Mouse (Mus musculus) MEL (cell line): ENCODE data around the gene Rflnb. TPM values are rescaled to one million over a fixed set of nuclear protein-coding genes. Genes with fewer than 3 reads are reported as not detected.

ENCODE experiments used
- DNase-seq: peaks from one replicate; pipeline ENCODE4 v3.0.0; 2011; ENCODE audit warnings: low read depth, low spot score
- H3K27ac ChIP-seq: 2 replicates; pipeline ENCODE4 v1.5.1; 2012; ENCODE audit warnings: low read depth, mild to moderate bottlenecking, control low read depth, low read length, moderate library complexity; ENCODE audit not compliant: control insufficient read depth
- H3K27me3 ChIP-seq, 2 experiments: fragments of 150-350 bp in 1 of 2; sonication (generic) in 1 of 2; 2 replicates each; pipeline ENCODE4 v1.6.1; 2012; ENCODE audit warnings: low read length in 2 of 2, mild to moderate bottlenecking in 2 of 2, improper control_type of control experiment in 1 of 2, moderate library complexity in 1 of 2; ENCODE audit not compliant: insufficient read depth in 2 of 2, control insufficient read depth in 1 of 2
- H3K36me3 ChIP-seq, 2 experiments: 2 replicates each; pipeline ENCODE4 v1.6.1; 2012 to 2014; ENCODE audit warnings: low read length in 2 of 2, improper control_type of control experiment in 1 of 2, inconsistent platforms in 1 of 2, mild to moderate bottlenecking in 1 of 2; ENCODE audit not compliant: insufficient read depth in 2 of 2, control insufficient read depth in 1 of 2
- H3K4me1 ChIP-seq, 2 experiments: fragments of 150-350 bp in 1 of 2; sonication (generic) in 1 of 2; 2 replicates each; pipeline ENCODE4 v1.6.1; 2012; ENCODE audit warnings: low read length in 2 of 2, improper control_type of control experiment in 1 of 2, mild to moderate bottlenecking in 1 of 2; ENCODE audit not compliant: insufficient read depth in 2 of 2, control insufficient read depth in 1 of 2
- H3K4me3 ChIP-seq, 2 experiments: fragments of 150-350 bp in 1 of 2; sonication (generic) in 1 of 2; 2 replicates each; pipeline ENCODE4 v1.5.1; 2012; ENCODE audit warnings: low read depth in 2 of 2, low read length in 2 of 2, mild to moderate bottlenecking in 2 of 2, moderate library complexity in 2 of 2, control low read depth in 1 of 2, improper control_type of control experiment in 1 of 2; ENCODE audit not compliant: control insufficient read depth in 1 of 2, insufficient read depth in 1 of 2
- H3K79me2 ChIP-seq: 2 replicates; pipeline ENCODE4 v1.6.1; 2012; ENCODE audit warnings: mild to moderate bottlenecking, low read length, moderate library complexity; ENCODE audit not compliant: control insufficient read depth, poor library complexity, insufficient read depth
- H3K9ac ChIP-seq: 2 replicates; pipeline ENCODE4 v1.6.1; 2012; ENCODE audit warnings: low read depth, mild to moderate bottlenecking, control low read depth, low read length, moderate library complexity; ENCODE audit not compliant: control insufficient read depth, poor library complexity, severe bottlenecking
- H3K9me3 ChIP-seq: fragments of 150-350 bp; sonication (generic); replicated peaks from 2 replicates; pipeline ENCODE4 v1.6.1; 2012; ENCODE audit warnings: mild to moderate bottlenecking, low read length, improper control_type of control experiment, moderate library complexity; ENCODE audit not compliant: insufficient read depth
- CTCF ChIP-seq, 3 experiments: IDR thresholded peaks in 2 of 3; conservative IDR thresholded peaks in 1 of 3; 2 replicates each; pipeline ENCODE4 v1.5.1; 2011 to 2012; ENCODE audit warnings: low read length in 3 of 3, low read depth in 2 of 3, mild to moderate bottlenecking in 2 of 3, improper control_type of control experiment in 1 of 3, inconsistent platforms in 1 of 3, mixed read lengths in 1 of 3, moderate library complexity in 1 of 3; ENCODE audit not compliant: control insufficient read depth in 1 of 3, insufficient read depth in 1 of 3, poor library complexity in 1 of 3, severe bottlenecking in 1 of 3
- E2F4 ChIP-seq: IDR thresholded peaks from 2 replicates; pipeline ENCODE4 v1.6.1; 2011; ENCODE audit warnings: low read depth, low read length, improper control_type of control experiment, borderline replicate concordance
- ELF1 ChIP-seq: IDR thresholded peaks from 2 replicates; pipeline ENCODE4 v1.6.1; 2014; ENCODE audit warnings: low read depth, mild to moderate bottlenecking, inconsistent platforms, low read length, improper control_type of control experiment, moderate library complexity
- HCFC1 ChIP-seq: IDR thresholded peaks from 2 replicates; pipeline ENCODE4 v1.6.1; 2012; ENCODE audit warnings: low read depth, mild to moderate bottlenecking, inconsistent platforms, low read length, improper control_type of control experiment, moderate library complexity
- KAT2A ChIP-seq: conservative IDR thresholded peaks from 2 replicates; pipeline ENCODE4 v1.6.1; 2012; ENCODE audit warnings: low read depth, low read length, improper control_type of control experiment, inconsistent platforms
- MAX ChIP-seq: IDR thresholded peaks from 2 replicates; pipeline ENCODE4 v1.6.1; 2011; ENCODE audit warnings: low read length, improper control_type of control experiment
- MXI1 ChIP-seq: IDR thresholded peaks from 2 replicates; pipeline ENCODE4 v1.6.1; 2011; ENCODE audit warnings: mild to moderate bottlenecking, low read depth, low read length, improper control_type of control experiment
- MYB ChIP-seq: IDR thresholded peaks from 2 replicates; pipeline ENCODE4 v1.6.1; 2011; ENCODE audit warnings: mild to moderate bottlenecking, low read depth, low read length, improper control_type of control experiment
- MYC ChIP-seq: IDR thresholded peaks from 2 replicates; pipeline ENCODE4 v1.6.1; 2011; ENCODE audit warnings: low read depth, mild to moderate bottlenecking, low read length, improper control_type of control experiment, moderate library complexity
- NELFE ChIP-seq: IDR thresholded peaks from 2 replicates; pipeline ENCODE4 v1.6.1; 2011; ENCODE audit warnings: low read depth, low read length, improper control_type of control experiment
- NRF1 ChIP-seq: IDR thresholded peaks from 2 replicates; pipeline ENCODE4 v1.6.1; 2014; ENCODE audit warnings: low read depth, mild to moderate bottlenecking, inconsistent platforms, low read length, improper control_type of control experiment, moderate library complexity; ENCODE audit not compliant: poor library complexity, insufficient read depth, severe bottlenecking
- RCOR1 ChIP-seq: IDR thresholded peaks from 2 replicates; pipeline ENCODE4 v1.6.1; 2012; ENCODE audit warnings: low read depth, mild to moderate bottlenecking, inconsistent platforms, low read length, improper control_type of control experiment
- SIN3A ChIP-seq: IDR thresholded peaks from 2 replicates; pipeline ENCODE4 v1.6.1; 2012; ENCODE audit warnings: low read length, improper control_type of control experiment, inconsistent platforms
- USF1 ChIP-seq: IDR thresholded peaks from 2 replicates; pipeline ENCODE4 v1.6.1; 2014; ENCODE audit warnings: low read depth, mild to moderate bottlenecking, inconsistent platforms, low read length, improper control_type of control experiment, moderate library complexity
- polyA plus RNA-seq, 2 experiments: library from polyadenylated mRNA; stranded (reverse) in 1 of 2; unstranded in 1 of 2; fragments of >175 nt in 1 of 2; fragments of >200 nt in 1 of 2; gene quantifications; 2 replicates each; pipeline versions ENCODE4 v1.2.1 to v1.2.4; 2012; ENCODE audit warnings: low replicate concordance in 2 of 2, low read depth in 1 of 2; ENCODE audit not compliant: insufficient read length in 2 of 2, insufficient read depth in 1 of 2, missing spikeins in 1 of 2
- total RNA-seq: library from RNA; depleted of rRNA; stranded (reverse); fragments of 300-350 nt; gene quantifications from 2 replicates; pipeline ENCODE4 v1.2.3, GENCODE M21; 2012

The Rflnb gene
- total and polyA plus RNA-seq, 3 experiments: 7.4 to 8.7 TPM; not detected in 1

- H3K27me3 ChIP-seq: peaks cover 5 to 20% of the 10 kb centered on the region in 2 experiments
- TF ChIP-seq USF1: no peak
- TF ChIP-seq, all 39 proteins: peak for 0
- Histone ChIP-seq H3K4me3 (no peak overlapping the region), H3K9me3 (no peaks in the 10 kb centered on the region), H3K79me2 (no peaks in the 10 kb centered on the region), H3K36me3 (no peaks in the 10 kb centered on the region; a peak in 1 of 4 replicates), H3K27ac (no peak overlapping the region), H3K4me1 (peaks cover 0 to 7% of the 10 kb centered on the region in 2 experiments; a peak in 1 of 4 replicates), H3K9ac (no peak overlapping the region)
- no peak for DNase-seq
Measured at GRCm38 (mm10) chr11:76000701-76001100, 26.9 kb downstream of the Rflnb start.

GRCm38 (mm10) chr11:75999440-76000155, 28.0 kb downstream of the Rflnb start, which contains the start of gene 1700016K19Rik:
TSS of gene 1700016K19Rik (plus strand) at chr11:75999912.
- no peaks in the 10 kb centered on the region for H3K79me2 ChIP-seq
- H3K27ac ChIP-seq: no peak within 1 kb of the TSS
- no peaks in the 10 kb centered on the region; a peak in 1 of 4 replicates for H3K36me3 ChIP-seq
- no peaks in the 10 kb centered on the region for H3K9me3 ChIP-seq
- H3K27me3 ChIP-seq: peaks cover 8 to 20% of the 10 kb centered on the region in 2 experiments
- peak within 1 kb of the TSS; percentile 32 for H3K9ac ChIP-seq
- DNase-seq: peak; percentile 89
- TF ChIP-seq NELFE (0 out of 2 replicates have a peak, but pooled peaks have one; percentile 3), MYC (0 out of 2 replicates have a peak, but pooled peaks have one; percentile 61), ELF1 (peak; percentile 91), NRF1 (peak; percentile 71), MAX (peak; percentile 84), RCOR1 (no peak), CTCF (IDR thresholded peaks at IDR 0.05 in 2 of 3, conservative IDR thresholded peaks at IDR 0.05 in 1 of 3; ENCODE audit: control insufficient read depth in 1 of 3, insufficient read depth in 1 of 3, low read depth in 2 of 3, low read length in 3 of 3, poor library complexity in 1 of 3, severe bottlenecking in 1 of 3) (peak; percentile 47 to 67 (median 64); a peak in 5 of 6 replicates), SIN3A (peak; percentile 97), USF1 (0 out of 2 replicates have a peak, but pooled peaks have one; percentile 22), KAT2A (no peak), MXI1 (peak; percentile 95), E2F4 (no peak), MYB (no peak), HCFC1 (peak; percentile 59; the same call in 1 of the 2 replicates)
- H3K4me3 ChIP-seq: peak within 1 kb of the TSS; percentile 68 to 74
- H3K4me1 ChIP-seq: peaks cover 0 to 7% of the 10 kb centered on the region in 2 experiments; a peak in 1 of 4 replicates
